Mouse (Mus musculus) kidney, postnatal 0 days (tissue): Measurements from ENCODE around the gene Gucd1. TPM values are rescaled to one million over a fixed set of nuclear protein-coding genes. Genes with fewer than 3 reads are reported as not detected.

ENCODE experiments used
- ATAC-seq: fragments of 200-750 bp; cut with Nextera tagmentation; replicated peaks from 2 replicates; pipeline ENCODE4 v1.8.0; 2017; ENCODE audit warnings: low read depth, moderate number of reproducible peaks, moderate TSS enrichment, moderate library complexity; ENCODE audit not compliant: low FRiP score
- DNase-seq: peaks from one replicate; pipeline ENCODE4 v3.0.0-alpha.2; 2016; ENCODE audit warnings: low spot score
- H3K27ac ChIP-seq: fragments of 300-500 bp; sonication (generic); 2 replicates; pipeline ENCODE4 v1.5.1; 2014; ENCODE audit warnings: mild to moderate bottlenecking
- H3K27me3 ChIP-seq: fragments of 300-500 bp; sonication (generic); 2 replicates; pipeline ENCODE4 v1.6.1; 2014; ENCODE audit warnings: low read length, mixed read lengths; ENCODE audit not compliant: insufficient read depth
- H3K36me3 ChIP-seq: fragments of 300-500 bp; sonication (generic); 2 replicates; pipeline ENCODE4 v1.6.1; 2014; ENCODE audit warnings: low read length, mixed read lengths; ENCODE audit not compliant: insufficient read depth
- H3K4me1 ChIP-seq: fragments of 300-500 bp; sonication (generic); replicated peaks from 2 replicates; pipeline ENCODE4 v1.6.1; 2014; ENCODE audit warnings: antibody characterized with exemption, low read length, mixed read lengths; ENCODE audit not compliant: insufficient read depth
- H3K4me2 ChIP-seq: fragments of 300-500 bp; sonication (generic); 2 replicates; pipeline ENCODE4 v1.6.1; 2014; ENCODE audit warnings: mild to moderate bottlenecking, low read length, moderate library complexity, mixed read lengths
- H3K4me3 ChIP-seq: fragments of 300-500 bp; sonication (generic); replicated peaks from 2 replicates; pipeline ENCODE4 v1.5.1; 2014; ENCODE audit warnings: low read depth, low read length
- H3K9ac ChIP-seq: fragments of 300-500 bp; sonication (generic); 2 replicates; pipeline ENCODE4 v1.6.1; 2014; ENCODE audit warnings: low read depth, low read length
- H3K9me3 ChIP-seq: fragments of 300-500 bp; sonication (generic); replicated peaks from 2 replicates; pipeline ENCODE4 v1.6.1; 2016; ENCODE audit warnings: low read length, inconsistent platforms, mixed read lengths
- CTCF ChIP-seq: IDR thresholded peaks from 2 replicates; pipeline ENCODE4 v1.5.1; 2016; ENCODE audit warnings: antibody characterized with exemption, low read depth, mild to moderate bottlenecking, moderate library complexity
- WGBS: fragments of 180-500 bp; shearing (Covaris S2); extraction: QIAGEN DNeasy Blood & Tissue Kit; methylation state at CpG from one replicate; pipeline ENCODE4 v1.1.7; 2014; 5-methylcytosine and 5-hydroxymethylcytosine counted together
- polyA plus RNA-seq: library from polyadenylated mRNA; unstranded; fragments of >200 nt; fragmentation: Nextera tagmentation; extraction: Ambion mirVana; gene quantifications from 2 replicates; pipeline ENCODE4 v1.2.1, GENCODE M21; 2015

Gene Gucd1
- polyA plus RNA-seq, 1 experiment from 2014 or later: 51.9 TPM

GRCm38 (mm10) chr10:75437284-75437683 is 80.5 kb downstream of the Gucd1 start:
- no peak for ATAC-seq
- 96% methylated on average over 1 of the region's 1 CpGs for WGBS
- H3K4me1 ChIP-seq: no peaks in the 10 kb centered on the region

GRCm38 (mm10) chr10:75436604-75437217 is 81.1 kb downstream of the Gucd1 start:
- ATAC-seq: no peak
- H3K27me3 ChIP-seq: no peaks in the 10 kb centered on the region
- H3K4me1 ChIP-seq: no peaks in the 10 kb centered on the region
- H3K4me3 ChIP-seq: no peak overlapping the region
- no peak overlapping the region for H3K9ac ChIP-seq
- H3K9me3 ChIP-seq: no peaks in the 10 kb centered on the region
- no peaks in the 10 kb centered on the region for H3K36me3 ChIP-seq
- H3K4me2 ChIP-seq: no peak overlapping the region
- WGBS: 15% methylated on average over 3 of the region's 3 CpGs
- no peak overlapping the region for H3K27ac ChIP-seq
- TF ChIP-seq CTCF: peak; percentile 97
- peak; percentile 90 for DNase-seq

More at GRCm38 (mm10) chr10:75437284-75437683, 80.5 kb downstream of the Gucd1 start:
- no peak for DNase-seq
- no peaks in the 10 kb centered on the region for H3K9me3 ChIP-seq
- no peak for TF ChIP-seq CTCF
- no peak overlapping the region for H3K27ac ChIP-seq
- no peaks in the 10 kb centered on the region for H3K27me3 ChIP-seq
- H3K4me3 ChIP-seq: no peak overlapping the region
- no peak overlapping the region for H3K9ac ChIP-seq
- no peak overlapping the region for H3K4me2 ChIP-seq
- H3K36me3 ChIP-seq: no peaks in the 10 kb centered on the region

- no peak overlapping the region for H3K9ac ChIP-seq
- H3K9me3 ChIP-seq: no peaks in the 10 kb centered on the region
- 92% methylated on average over 6 of the region's 6 CpGs for WGBS
- no peaks in the 10 kb centered on the region for H3K27me3 ChIP-seq
- H3K4me3 ChIP-seq: no peak overlapping the region
- H3K4me2 ChIP-seq: no peak overlapping the region
- TF ChIP-seq CTCF: no peak
- no peak overlapping the region for H3K27ac ChIP-seq
- no peaks in the 10 kb centered on the region for H3K4me1 ChIP-seq
- DNase-seq (no peak), ATAC-seq (no peak)
- no peaks in the 10 kb centered on the region for H3K36me3 ChIP-seq
Measured at GRCm38 (mm10) chr10:75430633-75431032, 87.1 kb downstream of the Gucd1 start.

- no peak overlapping the region for H3K9ac ChIP-seq
- no peak overlapping the region for H3K4me3 ChIP-seq
- WGBS: 91% methylated on average over 5 of the region's 5 CpGs
- no peak overlapping the region for H3K27ac ChIP-seq
- no peaks in the 10 kb centered on the region for H3K27me3 ChIP-seq
- ATAC-seq (no peak), DNase-seq (no peak)
- no peaks in the 10 kb centered on the region for H3K9me3 ChIP-seq
- H3K36me3 ChIP-seq: no peaks in the 10 kb centered on the region
- no peaks in the 10 kb centered on the region for H3K4me1 ChIP-seq
- no peak overlapping the region for H3K4me2 ChIP-seq
- no peak for TF ChIP-seq CTCF
Measured at GRCm38 (mm10) chr10:75430147-75430537, 87.6 kb downstream of the Gucd1 start.

GRCm38 (mm10) chr10:75429522-75430146 is 88.1 kb downstream of the Gucd1 start:
- ATAC-seq: 0 out of 2 replicates have a peak, but pooled peaks have one; percentile 8
- Histone ChIP-seq H3K9ac (no peak overlapping the region), H3K4me3 (no peak overlapping the region), H3K27ac (no peak overlapping the region; the same call in 1 of the 2 replicates), H3K27me3 (no peaks in the 10 kb centered on the region), H3K36me3 (no peaks in the 10 kb centered on the region), H3K4me2 (no peak overlapping the region), H3K9me3 (no peaks in the 10 kb centered on the region), H3K4me1 (no peaks in the 10 kb centered on the region)
- no peak for TF ChIP-seq CTCF
- DNase-seq: no peak
- WGBS: 89% methylated on average over 7 of the region's 7 CpGs

- Histone ChIP-seq H3K27me3 (no peaks in the 10 kb centered on the region), H3K9me3 (no peaks in the 10 kb centered on the region), H3K4me1 (no peaks in the 10 kb centered on the region), H3K27ac (no peak overlapping the region; the same call in 1 of the 2 replicates), H3K4me3 (no peak overlapping the region), H3K36me3 (no peaks in the 10 kb centered on the region), H3K9ac (no peak overlapping the region), H3K4me2 (no peak overlapping the region)
- TF ChIP-seq CTCF: no peak
- WGBS: 68% methylated on average over 6 of the region's 6 CpGs
- DNase-seq: no peak
- ATAC-seq: peak; percentile 96
Measured at GRCm38 (mm10) chr10:75429004-75429380, 88.8 kb downstream of the Gucd1 start.
